Mouse (Mus musculus) stomach, postnatal 0 days (tissue): ENCODE data around the gene Tjp1.

Source experiments
- CTCF ChIP-seq: IDR thresholded peaks from 2 replicates; pipeline ENCODE4 v1.5.1; 2016; ENCODE audit warnings: antibody characterized with exemption, low read depth, mild to moderate bottlenecking, moderate library complexity
- EP300 ChIP-seq: optimal IDR thresholded peaks from 2 replicates; pipeline ENCODE3; 2016; ENCODE audit warnings: antibody characterized with exemption

DNA sequence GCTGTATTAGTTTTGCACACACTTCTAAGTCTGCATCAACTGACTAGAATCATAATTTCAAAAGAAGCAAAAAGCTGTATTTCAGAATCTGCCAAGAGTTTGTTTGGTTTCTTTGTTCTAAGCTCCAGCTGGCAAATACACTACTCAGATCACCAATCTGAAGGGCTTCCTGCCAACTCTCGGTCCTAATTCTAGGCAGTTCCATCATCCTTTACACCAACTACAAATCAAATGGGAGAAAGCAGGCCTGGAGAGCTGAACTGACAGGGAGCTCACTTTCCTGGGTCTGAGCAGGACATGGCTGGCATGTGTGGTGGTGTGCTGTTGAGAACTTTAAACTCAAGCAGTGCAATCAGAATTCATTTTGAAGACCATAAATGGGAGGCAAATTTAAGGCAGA is 170.0 kb downstream of the Tjp1 start:
- TF ChIP-seq CTCF (no peak), EP300 (no peak)
